Mouse (Mus musculus) spleen, postnatal 4 days (tissue): ENCODE measurements around the gene Slc4a8.

ENCODE experiments used
- DNase-seq, 2 experiments: peaks; one replicate each; pipeline ENCODE4 v3.0.0; 2022; ENCODE audit warnings: low spot score in 2 of 2

The Slc4a8 gene

DNA sequence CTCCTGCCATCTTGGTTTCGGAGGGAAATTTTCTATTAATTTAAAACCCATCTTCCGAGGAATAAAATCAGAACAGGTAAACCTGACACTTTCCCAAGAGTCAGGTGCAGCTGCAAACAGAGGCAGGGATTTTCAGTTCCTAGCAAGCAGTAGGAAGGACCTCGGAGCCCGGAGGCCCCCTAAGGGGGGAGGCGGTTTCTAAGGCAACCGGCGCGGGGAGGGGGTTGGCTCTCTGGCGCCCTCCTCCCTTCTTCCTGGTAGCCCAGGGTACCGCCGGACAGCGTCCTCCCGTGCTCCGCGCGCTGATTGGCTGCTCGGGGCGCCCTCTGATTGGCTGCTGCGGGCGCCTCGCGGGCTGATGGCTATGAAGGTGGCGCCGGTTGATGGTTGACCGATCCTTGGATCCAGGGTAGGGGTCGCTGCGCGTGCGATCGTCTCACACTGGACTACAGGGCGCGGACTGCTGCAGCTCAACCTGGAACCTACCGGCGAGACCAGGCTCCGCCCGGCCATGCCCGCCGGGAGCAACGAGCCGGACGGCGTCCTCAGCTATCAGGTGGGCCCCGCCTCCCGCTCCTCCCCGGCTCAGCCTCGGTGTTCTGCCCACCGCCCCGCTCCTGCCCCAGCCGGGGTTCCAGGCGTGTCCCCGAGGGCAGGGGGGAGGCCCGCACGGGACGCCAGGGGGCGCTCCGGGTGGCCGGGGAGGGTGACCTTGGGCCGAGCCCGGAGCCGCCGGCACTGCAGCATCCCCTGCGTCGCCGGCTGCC is at the start of gene Slc4a8:
Gene Slc4a8 (plus strand): TSS at position 329 of the 767 bp plus-strand sequence.
- DNase-seq = peak; percentile 80 to 88

DNA sequence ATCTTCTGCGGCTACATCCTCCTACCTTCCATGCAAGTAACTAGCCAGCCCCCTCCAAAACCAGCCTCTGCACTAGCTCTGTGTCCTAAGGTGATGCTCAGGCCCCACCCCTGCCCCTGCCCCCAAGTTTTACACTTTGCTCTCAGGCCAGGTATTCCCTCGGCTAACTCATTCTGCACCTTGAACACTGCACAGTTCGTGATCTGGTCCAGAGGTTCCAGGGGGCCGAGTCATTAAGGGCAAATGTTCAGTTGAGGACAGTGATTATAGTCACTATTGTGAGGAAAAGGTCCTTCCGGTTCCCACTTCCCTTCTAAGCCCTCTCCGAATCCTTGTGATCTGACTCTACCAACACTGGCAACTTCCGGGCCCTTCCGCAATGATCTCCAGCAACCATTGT is 47.1 kb upstream of the Slc4a8 start:
- DNase-seq = no peak

DNA sequence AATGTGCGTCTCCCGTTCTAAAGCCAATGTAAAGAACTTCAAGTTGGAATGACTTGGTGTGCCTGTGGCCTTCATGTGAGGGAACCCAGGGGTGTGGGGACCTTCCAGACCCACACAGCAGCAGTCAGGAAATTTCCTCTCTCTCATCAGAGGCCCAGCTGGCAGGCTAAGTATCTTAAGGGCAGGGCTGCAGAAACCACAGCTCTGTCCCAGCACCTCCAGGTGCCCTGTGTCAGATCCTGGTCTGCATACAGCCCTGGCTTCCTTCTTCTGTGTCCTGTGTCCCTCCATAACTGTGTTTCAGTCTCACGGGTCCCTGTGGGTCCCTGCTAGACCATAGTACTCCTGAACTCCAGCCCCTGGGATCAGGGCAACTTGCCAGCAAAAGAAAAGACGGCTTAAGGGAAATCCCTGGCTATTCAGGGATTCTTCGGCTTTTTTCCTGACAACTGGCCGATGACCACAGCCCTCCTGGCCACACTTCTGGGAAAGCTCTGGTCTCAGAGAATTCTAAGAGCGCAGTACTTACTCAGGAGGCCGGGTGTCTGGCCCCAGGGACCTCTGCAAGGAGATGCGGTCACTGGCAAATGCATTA is 46.1 kb upstream of the Slc4a8 start:
- no peak for DNase-seq

DNA sequence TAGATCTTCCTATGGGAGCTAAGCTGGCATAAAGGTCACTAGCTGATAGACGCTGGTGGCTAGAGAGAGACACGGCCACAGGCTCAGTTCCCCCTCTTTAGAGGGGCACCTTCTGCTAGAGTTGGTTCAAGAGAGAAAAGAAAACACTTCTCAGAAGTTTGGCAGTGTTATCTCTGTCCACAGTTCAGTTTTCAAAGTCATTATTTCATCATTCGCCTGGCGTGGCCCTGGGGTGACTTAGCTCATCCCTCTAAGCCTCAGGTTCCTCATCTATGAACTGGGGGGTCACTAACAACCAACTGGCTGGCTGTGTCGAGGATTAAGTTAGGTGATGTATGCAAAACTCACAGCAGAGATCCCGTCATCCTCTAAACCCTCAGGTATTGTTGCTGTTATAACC is 43.6 kb upstream of the Slc4a8 start:
- DNase-seq = no peak

DNA sequence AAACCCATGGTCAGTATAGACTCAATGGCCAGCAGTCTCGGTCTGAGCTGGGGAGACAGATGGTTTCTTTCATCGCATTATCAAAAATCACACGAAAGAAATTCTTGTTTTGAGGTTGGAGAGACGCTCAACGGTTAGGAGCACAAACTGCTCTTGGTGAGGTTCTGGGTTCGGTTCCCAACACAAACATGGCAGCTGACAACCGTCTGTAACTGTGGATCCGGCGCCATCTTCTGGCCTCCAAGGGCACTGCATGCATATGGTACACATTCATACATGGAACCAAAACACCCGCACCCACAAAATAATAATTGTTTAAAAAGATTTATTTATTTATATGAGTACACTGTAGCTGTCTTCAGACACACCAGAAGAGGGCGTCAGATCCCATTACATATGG is 43.0 kb upstream of the Slc4a8 start:
- DNase-seq = no peak

DNA sequence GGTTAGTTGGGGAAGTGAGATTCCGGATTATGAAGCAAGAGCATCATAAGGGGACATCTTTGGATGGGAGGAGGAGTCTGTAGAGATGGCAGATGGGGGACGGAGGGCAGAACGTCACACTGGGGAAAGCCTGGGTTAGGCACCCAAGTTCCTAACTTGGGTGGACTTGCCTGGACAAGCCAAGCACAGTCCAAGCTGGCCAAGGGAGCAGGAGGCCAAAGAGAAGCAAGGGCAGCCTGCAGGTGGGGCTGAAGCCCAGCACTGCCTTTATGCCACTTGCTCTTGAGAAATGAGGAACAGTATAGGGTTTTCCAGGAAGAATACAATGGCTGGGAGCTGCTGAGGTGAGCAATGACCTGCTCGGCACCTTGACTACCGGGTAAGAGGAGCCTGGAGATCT is 42.3 kb upstream of the Slc4a8 start:
- DNase-seq = no peak

DNA sequence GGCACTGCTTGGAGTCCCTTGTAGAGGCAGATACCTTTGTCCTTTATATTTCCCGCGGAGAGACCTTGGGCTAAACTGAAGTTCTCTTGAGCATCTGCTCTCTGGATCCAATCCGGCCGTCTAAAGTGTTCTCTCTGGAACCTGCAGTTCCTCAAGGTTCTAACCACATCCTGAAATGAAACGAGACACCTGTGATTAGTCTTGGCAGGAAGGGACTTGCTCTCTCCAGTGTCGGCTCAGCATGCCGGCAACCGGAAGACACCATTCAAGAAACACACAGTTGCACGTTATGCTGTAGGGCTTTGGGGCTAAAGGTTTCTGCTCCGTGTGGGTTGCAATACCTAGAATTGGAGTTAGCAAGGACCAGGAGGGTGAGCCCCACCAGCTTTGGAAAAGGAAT is 41.5 kb upstream of the Slc4a8 start:
- no peak for DNase-seq

DNA sequence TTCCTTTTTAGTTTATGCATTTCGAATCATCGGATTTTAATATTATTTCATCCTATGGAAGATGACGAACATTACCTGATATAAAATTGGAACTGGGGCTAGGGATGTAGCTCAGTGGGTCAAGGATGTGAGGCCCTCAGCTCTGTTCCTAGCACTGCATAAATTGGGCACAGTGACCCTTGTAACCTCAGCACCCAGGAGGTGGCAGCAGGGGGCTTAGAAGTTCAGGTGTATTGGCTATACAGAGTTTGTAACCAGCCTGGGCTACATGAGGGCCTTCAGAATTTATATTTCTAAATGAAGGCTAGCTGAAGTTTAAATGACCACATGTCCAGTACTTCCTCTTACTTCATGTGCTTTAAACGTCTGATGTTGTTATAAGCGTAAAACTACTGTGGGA is 40.1 kb upstream of the Slc4a8 start:
- no peak for DNase-seq

DNA sequence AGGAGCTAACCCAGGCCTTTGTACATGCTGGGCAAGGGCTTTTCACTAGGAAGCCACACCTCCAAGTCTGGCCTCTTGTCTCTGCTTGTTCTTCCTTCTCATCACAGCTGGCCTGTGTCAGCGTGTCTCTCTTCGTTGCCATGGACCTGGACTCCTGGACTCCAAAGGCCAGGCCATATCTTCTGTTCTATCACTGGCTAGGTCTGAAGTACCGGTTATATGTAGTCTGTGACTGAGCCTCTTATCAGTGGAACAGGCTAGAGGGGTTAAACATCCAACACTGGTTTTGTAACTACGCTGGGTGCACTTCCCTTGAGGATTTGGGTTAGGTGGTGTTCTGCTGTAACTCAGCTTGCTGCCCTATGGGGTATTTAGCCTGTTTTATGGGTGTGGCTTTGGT is 39.5 kb upstream of the Slc4a8 start:
- DNase-seq = no peak

DNA sequence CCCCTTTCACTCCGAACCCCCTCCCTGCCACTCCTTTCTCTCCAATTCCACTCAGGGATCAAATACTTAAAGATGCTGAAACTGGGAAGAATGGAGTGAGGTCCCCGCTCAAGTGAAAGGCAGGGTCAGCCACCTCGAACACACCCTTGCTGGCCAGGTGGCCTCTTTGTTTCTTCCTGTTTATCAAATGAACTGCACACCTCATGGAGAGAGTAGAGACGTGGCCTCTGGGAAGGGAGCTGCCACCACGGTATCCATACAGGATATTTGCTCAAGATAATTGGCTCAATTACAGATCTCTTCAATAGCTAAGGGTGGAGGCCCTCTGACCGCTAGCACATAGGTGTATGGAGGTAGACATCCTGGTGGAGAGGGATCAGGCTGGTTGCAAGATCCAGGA is 39.0 kb upstream of the Slc4a8 start:
- no peak for DNase-seq

DNA sequence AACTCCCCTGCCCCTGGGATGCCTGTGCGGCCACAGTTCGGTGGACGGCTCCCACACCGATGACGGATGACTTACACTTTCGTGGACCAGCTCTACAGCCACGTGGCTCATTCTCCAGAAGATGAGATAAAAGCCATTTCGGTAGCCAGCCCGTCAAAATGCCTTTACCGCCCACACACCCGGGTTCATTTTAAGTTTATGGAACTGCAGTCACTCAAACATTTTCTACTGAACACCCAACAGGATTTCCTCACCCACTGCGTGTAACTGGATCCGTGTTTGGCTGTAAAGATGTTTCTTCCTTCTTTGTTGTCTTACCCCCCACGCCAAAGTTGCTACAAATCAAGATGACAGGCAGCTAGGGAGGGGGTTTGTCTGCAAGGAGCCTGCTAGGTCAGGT is 38.0 kb upstream of the Slc4a8 start:
- no peak for DNase-seq

DNA sequence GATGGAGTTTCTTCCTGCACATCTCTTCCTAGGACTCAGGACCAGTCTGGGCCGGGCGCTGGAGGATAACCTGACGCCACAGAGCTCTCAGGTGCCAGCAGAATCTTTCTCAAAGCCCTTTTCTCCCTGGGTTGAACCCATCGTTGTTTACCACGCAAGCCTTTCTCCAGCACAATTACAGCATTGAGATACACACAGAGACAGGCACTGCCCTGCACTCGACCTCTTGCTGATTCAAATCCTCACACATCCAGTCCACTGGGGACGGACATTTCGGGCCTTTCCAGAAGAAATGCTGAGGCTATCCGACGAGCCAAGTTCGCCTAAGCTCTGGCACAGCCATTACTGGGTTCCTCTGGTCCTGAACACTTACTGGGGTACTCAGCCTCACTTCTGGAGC is 34.8 kb upstream of the Slc4a8 start:
- no peak for DNase-seq

DNA sequence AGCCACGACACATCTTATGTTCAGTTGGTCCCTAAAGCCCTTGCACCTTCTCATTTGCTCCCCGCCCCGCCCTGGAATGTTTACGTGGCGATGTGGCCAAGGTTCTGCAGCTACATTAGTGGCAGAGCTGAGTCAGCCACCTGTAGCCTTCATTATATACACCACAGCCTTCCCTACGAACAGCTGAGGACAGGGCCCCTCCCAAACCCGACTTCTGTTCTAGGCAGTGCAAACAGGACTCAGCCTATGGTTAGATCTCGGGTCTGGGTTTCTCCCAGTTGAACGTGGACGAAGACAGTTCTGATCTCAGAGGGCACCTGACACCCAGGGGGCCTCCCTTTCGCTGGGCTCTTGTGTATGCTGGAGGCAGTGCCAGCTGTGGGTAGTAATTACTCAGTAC is 33.7 kb upstream of the Slc4a8 start:
- DNase-seq = no peak

DNA sequence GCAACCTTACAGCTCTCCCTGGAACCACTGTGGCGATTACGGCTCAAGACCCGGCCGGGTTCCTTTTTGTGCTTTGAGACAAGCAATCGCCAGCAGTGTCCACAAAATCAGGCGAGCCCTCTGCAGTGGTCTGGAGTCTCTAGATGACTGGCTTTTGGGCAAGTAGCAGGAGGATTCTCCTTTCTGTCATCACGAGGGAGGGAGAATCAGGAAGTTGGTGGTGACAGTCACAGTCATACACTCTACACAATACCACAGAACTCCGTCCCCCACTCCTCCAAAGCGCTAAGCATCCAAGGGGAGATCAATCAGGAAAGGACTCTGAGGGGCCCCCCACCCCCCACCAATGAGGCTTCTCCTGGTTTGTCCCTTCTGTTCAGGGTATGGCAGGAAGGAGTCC is 33.0 kb upstream of the Slc4a8 start:
- DNase-seq = no peak

DNA sequence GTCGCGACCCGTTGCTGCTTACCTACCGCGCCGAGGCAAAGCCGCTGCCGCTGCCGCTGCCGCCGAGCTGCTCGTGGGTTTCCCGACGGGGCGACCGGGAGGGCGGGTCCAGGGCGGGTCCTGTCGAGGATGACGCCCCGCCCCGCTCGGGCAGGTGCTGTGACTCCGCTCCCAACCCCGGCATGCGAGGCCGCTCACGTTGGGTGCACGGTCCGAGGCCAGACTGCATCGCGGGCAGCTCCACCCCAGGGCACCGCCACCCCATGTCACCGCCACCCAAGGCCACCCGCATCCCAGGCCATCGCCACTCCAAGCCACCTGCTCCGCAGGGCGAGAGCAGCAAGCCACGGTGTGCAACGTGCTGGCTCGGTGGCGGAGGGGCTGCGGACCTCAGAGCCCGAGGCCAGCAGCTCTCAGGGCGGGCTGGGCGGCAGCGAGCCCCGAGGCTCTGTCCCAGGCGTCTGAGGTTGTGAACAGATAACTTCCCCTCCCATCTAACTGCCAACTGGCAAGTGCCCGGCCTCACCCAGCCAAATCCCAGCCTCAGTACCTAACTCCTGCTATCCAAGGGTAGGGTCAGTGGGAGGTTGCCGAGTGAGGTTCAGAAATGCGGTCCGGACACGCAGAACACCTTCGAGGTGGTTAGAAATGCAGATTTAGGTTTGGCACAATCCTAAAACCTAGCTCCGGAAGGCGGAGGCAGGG is 32.1 kb upstream of the Slc4a8 start, which contains the start of gene Galnt6:
Gene Galnt6 (minus strand): TSS at position 96 of the 705 bp plus-strand sequence.
- peak; percentile 66 to 81 for DNase-seq

DNA sequence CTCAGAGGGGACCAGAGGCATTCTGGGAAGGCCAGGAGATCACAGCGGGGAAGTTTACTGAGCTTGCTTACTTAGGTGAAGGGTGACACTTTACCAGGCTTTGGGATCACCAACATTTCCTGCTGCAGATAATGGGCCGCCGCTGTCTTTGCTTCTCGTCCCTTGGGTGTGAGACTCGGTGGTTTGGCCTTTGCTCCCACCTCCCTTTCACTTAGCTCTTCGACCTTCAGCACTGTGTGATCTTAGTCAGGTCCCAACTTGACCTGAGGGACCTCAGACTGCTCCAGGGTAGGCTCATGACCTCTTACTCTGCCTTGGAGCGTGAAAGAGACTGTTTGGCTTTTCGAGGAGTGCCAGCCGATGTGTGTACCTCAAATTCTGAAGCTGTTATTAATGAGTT is 30.5 kb upstream of the Slc4a8 start:
- DNase-seq = no peak

DNA sequence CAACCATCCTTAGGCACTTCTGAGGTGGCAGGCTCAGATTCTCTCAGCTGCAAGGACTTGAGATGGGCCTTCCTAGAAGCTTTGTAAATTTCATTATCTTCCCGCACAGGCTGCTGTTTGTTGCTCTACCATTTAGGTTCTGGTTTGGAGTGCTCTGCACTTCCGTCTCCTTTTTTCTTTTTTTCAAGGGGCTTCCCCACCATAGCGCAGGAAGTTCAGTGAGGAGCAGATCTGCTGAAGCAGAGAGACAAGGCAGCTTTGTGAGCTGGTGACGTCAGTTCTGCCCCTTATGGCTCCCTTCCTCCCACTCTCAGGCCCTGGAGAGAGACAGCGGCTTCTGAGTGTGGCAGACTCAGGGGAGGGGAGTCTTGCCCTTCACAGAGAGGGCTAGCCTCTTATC is 29.0 kb upstream of the Slc4a8 start:
- peak in 1 of 2 experiments; percentile 40 for DNase-seq

DNA sequence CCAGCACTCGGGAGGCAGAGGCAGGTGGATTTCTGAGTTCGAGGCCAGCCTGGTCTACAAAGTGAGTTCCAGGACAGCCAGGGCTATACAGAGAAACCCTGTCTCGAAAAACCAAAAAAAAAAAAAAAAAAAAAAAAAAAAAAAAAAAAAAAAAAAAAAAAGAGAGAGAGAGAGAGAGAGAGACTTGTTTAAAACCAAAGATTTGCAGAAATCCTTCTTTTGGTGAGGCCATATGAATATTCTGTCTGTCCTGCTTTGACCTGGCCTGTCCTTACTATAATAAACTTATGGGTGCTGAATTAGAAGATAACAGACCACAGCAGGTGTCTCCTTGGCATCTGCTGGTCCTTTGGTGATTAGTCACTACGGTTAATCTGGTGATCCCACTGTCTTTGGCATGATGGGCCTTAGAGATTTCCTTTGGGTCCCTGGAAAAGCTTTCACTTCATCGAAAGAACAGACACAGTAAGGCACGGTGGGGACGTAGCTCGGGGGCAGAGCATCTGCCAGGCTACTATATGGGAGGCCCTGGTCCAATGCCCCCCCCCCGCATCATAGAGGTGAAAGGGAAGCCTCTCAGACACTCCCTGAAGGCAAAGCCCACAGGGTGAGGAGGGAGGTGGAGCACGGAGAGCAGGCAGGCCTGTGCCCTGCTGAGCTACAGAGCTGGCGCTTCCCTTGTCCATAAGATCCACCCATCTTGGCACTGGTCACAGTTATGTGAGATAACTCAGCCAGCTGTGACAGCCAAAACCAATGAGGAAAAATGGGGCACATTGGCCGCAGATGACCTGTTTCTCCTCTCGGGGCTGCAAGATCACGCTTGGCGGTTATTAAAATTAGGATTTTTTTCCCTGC is 26.2 kb upstream of the Slc4a8 start:
- DNase-seq = no peak

DNA sequence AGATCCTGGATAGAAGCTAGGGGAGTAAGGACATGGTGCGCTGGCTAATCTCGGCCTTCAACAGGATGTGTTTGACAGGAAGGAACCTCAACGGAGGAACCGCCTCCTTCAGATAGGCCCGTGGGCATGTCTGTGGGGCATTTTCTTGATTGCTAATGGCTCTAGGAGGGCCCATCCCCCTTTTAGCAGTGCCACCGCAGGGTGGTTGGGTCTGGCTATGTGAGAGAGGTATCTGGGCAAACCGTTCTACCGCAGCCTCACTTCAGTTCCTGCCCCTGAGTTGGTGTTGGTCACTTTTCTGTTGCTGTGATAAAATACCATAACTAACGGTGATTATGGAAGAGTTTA is 25.6 kb upstream of the Slc4a8 start:
- no peak for DNase-seq

DNA sequence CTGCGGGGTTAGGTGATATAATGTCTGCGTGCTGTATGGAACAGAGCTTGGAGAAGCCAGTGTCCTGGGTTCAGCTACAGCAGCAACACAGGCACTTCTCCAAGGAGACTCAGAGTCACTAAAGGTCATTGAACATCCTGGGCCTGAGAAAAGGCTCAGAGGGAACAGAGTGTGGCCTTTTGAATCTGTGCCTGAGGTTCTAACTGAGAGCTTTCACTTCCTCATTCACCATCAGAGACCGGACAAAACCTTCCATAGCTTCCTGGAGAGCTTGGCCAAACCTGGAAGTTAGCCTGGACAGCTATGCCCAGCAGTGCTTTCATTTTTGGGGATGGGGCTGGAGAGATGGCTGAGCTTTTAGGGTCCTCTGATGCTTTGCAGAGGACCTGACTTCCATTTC is 23.9 kb upstream of the Slc4a8 start:
- no peak for DNase-seq

DNA sequence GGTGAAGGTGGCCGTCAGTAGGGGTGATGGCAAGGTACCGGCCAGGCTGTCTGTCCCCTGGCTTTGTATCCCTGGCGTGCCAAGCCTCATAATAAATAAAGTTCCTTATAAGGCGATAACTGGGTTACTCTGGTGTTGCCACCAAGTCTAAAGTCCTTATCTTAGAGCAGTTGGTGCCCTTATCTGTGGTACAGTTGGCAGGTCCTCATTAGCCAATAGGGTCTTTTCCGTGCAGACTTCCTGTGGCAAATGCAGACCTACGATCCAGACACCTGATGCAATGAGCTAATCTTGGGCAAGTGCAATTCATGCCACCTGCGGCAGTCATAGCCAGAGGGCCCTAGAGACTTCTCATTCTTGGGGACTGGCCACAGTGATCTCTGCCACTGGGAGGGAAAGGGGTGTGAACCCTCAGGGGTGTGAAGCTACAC is 23.2 kb upstream of the Slc4a8 start:
- no peak for DNase-seq

DNA sequence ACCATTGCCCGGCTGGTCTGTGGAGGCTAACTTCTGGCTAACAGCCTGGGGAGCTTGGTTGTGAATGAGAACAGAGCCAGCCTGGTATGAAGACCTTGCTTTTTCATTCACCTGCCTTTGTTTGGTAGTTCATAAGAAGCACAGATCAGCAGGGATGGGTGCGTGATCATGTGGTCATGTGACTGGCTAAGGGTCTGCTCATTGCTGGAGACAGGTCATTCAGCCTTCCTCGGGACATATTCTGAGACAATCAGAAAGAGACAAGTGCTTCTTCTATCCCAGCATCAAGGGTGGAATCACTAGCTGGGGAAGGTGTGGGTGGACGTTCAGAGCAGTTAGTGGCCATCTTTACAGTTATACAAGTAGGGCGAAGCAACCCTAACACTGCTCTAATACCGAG is 22.1 kb upstream of the Slc4a8 start:
- DNase-seq = no peak
